Mouse (Mus musculus) olfactory bulb, adult 2 months (tissue): ENCODE data around the gene Dnmbp. TPM values are rescaled to one million over a fixed set of nuclear protein-coding genes. Genes with fewer than 3 reads are reported as not detected.

Experiments
- H3K27ac ChIP-seq: fragments of 200-500 bp; 2 replicates; pipeline ENCODE4 v1.5.1; 2012; ENCODE audit warnings: low read depth, low read length; ENCODE audit not compliant: insufficient read depth
- H3K4me1 ChIP-seq: fragments of 200-500 bp; 2 replicates; pipeline ENCODE4 v1.6.1; 2012; ENCODE audit warnings: low read length; ENCODE audit not compliant: control insufficient read depth, insufficient read depth
- H3K4me3 ChIP-seq: fragments of 200-500 bp; 2 replicates; pipeline ENCODE4 v1.5.1; 2012; ENCODE audit warnings: mild to moderate bottlenecking, low read depth, low read length, moderate library complexity; ENCODE audit not compliant: insufficient read depth
- CTCF ChIP-seq: fragments of 200-500 bp; IDR thresholded peaks from 2 replicates; pipeline ENCODE4 v1.5.1; 2012; ENCODE audit warnings: low read depth, mild to moderate bottlenecking, low read length, moderate library complexity; ENCODE audit not compliant: insufficient read depth
- POLR2A ChIP-seq: fragments of 200-500 bp; IDR thresholded peaks from 2 replicates; pipeline ENCODE4 v1.6.1; 2012; ENCODE audit warnings: mild to moderate bottlenecking, low read depth, low read length, moderate library complexity; ENCODE audit not compliant: insufficient read depth
- WGBS: fragments of 180-500 bp; shearing (Covaris S2); methylation state at CpG from one replicate; pipeline ENCODE4 v1.1.7; 2018; 5-methylcytosine and 5-hydroxymethylcytosine counted together
- polyA plus RNA-seq: library from polyadenylated mRNA; stranded (reverse); fragments of >200 nt; gene quantifications from 2 replicates; pipeline ENCODE4 v1.2.4, GENCODE M21; 2012; ENCODE audit warnings: low replicate concordance; ENCODE audit not compliant: missing spikeins, insufficient read depth, insufficient read length

Gene Dnmbp
- polyA plus RNA-seq, 1 experiment = not detected

GRCm38 (mm10) chr19:43878111-43879092 lies 61.6 kb downstream of the Dnmbp start:
- Histone ChIP-seq H3K27ac (no peak overlapping the region), H3K4me3 (peak overlapping the region; percentile 56; the same call in 1 of the 2 replicates), H3K4me1 (peaks cover 18% of the 10 kb centered on the region; the same call in 1 of the 2 replicates)
- TF ChIP-seq POLR2A (no peak), CTCF (no peak)
- 10% methylated on average over 17 of the region's 17 CpGs for WGBS

- no peak for TF ChIP-seq CTCF
- no peak for TF ChIP-seq POLR2A
- Histone ChIP-seq H3K27ac (no peak overlapping the region), H3K4me3 (no peak overlapping the region), H3K4me1 (peaks cover 14% of the 10 kb centered on the region; the same call in 1 of the 2 replicates)
- WGBS = 89% methylated on average over 8 of the region's 8 CpGs
These were observed 62.6 kb downstream of the Dnmbp start for GRCm38 (mm10) chr19:43877364-43877763.

GRCm38 (mm10) chr19:43875996-43876395 lies 64.0 kb downstream of the Dnmbp start:
- no peak overlapping the region for H3K4me3 ChIP-seq
- H3K4me1 ChIP-seq = peaks cover 14% of the 10 kb centered on the region; the same call in 1 of the 2 replicates
- H3K27ac ChIP-seq = no peak overlapping the region
- WGBS = 57% methylated on average over 2 of the region's 2 CpGs
- no peak for TF ChIP-seq POLR2A
- TF ChIP-seq CTCF = no peak

GRCm38 (mm10) chr19:43874351-43874750 lies 65.6 kb downstream of the Dnmbp start:
- no peak overlapping the region for H3K27ac ChIP-seq
- WGBS = 95% methylated on average over 11 of the region's 11 CpGs
- H3K4me3 ChIP-seq = no peak overlapping the region
- peaks cover 9% of the 10 kb centered on the region; the same call in 1 of the 2 replicates for H3K4me1 ChIP-seq
- TF ChIP-seq POLR2A = no peak
- TF ChIP-seq CTCF = no peak

- no peak overlapping the region for H3K27ac ChIP-seq
- H3K4me1 ChIP-seq = no peaks in the 10 kb centered on the region
- TF ChIP-seq POLR2A (no peak), CTCF (no peak)
- 90% methylated on average over 4 of the region's 4 CpGs for WGBS
- no peak overlapping the region for H3K4me3 ChIP-seq
These were observed 69.6 kb downstream of the Dnmbp start for GRCm38 (mm10) chr19:43870418-43870817.

- TF ChIP-seq CTCF = no peak
- TF ChIP-seq POLR2A = no peak
- Histone ChIP-seq H3K27ac (no peak overlapping the region), H3K4me1 (no peaks in the 10 kb centered on the region), H3K4me3 (no peak overlapping the region)
- 76% methylated on average over 6 of the region's 6 CpGs for WGBS
These were observed 82.6 kb downstream of the Dnmbp start for GRCm38 (mm10) chr19:43857347-43857746.

GRCm38 (mm10) chr19:43852837-43853545 lies 87.0 kb downstream of the Dnmbp start:
- WGBS = 88% methylated on average over 7 of the region's 7 CpGs
- Histone ChIP-seq H3K27ac (no peak overlapping the region), H3K4me1 (no peaks in the 10 kb centered on the region), H3K4me3 (no peak overlapping the region)
- no peak for TF ChIP-seq POLR2A
- TF ChIP-seq CTCF = no peak

GRCm38 (mm10) chr19:43851996-43852630 lies 87.9 kb downstream of the Dnmbp start:
- Histone ChIP-seq H3K4me3 (no peak overlapping the region), H3K4me1 (no peaks in the 10 kb centered on the region), H3K27ac (no peak overlapping the region)
- 71% methylated on average over 21 of the region's 21 CpGs for WGBS
- TF ChIP-seq CTCF (no peak), POLR2A (no peak)
